Mouse (Mus musculus) midbrain, embryonic 10.5 days (tissue): ENCODE measurements around the gene Sgpp2. TPM values are rescaled to one million over a fixed set of nuclear protein-coding genes. Genes with fewer than 3 reads are reported as not detected.

ENCODE experiments used
- DNase-seq: peaks from one replicate; pipeline ENCODE4 v3.0.0-alpha.2; 2017; ENCODE audit warnings: low spot score
- H3K27ac ChIP-seq: fragments of 300-500 bp; sonication (generic); replicated peaks from 2 replicates; pipeline ENCODE4 v1.5.1; 2016; ENCODE audit warnings: mild to moderate bottlenecking
- H3K27me3 ChIP-seq: fragments of 300-500 bp; sonication (generic); 2 replicates; pipeline ENCODE4 v1.6.1; 2016; ENCODE audit warnings: low read depth, mild to moderate bottlenecking; ENCODE audit not compliant: poor library complexity, severe bottlenecking
- H3K36me3 ChIP-seq: fragments of 300-500 bp; sonication (generic); 2 replicates; pipeline ENCODE4 v1.6.1; 2016; ENCODE audit warnings: mild to moderate bottlenecking, moderate library complexity
- H3K4me1 ChIP-seq: fragments of 300-500 bp; sonication (generic); 2 replicates; pipeline ENCODE4 v1.6.1; 2016
- H3K4me3 ChIP-seq: fragments of 300-500 bp; sonication (generic); 2 replicates; pipeline ENCODE4 v1.5.1; 2016; ENCODE audit warnings: mild to moderate bottlenecking, moderate library complexity
- H3K9me3 ChIP-seq: fragments of 300-500 bp; sonication (generic); replicated peaks from 2 replicates; pipeline ENCODE4 v1.6.1; 2016; ENCODE audit warnings: mild to moderate bottlenecking
- WGBS: fragments of 180-500 bp; shearing (Covaris S2); methylation state at CpG from one replicate; pipeline ENCODE4 v1.1.7; 2016; 5-methylcytosine and 5-hydroxymethylcytosine counted together
- polyA plus RNA-seq: library from polyadenylated mRNA; unstranded; fragments of >200 nt; fragmentation: Nextera tagmentation; extraction: Ambion mirVana; gene quantifications from 2 replicates; pipeline ENCODE4 v1.2.1, GENCODE M21; 2016

Gene Sgpp2
- polyA plus RNA-seq, result 1.6 and 1.7 TPM in 2 replicates

DNA sequence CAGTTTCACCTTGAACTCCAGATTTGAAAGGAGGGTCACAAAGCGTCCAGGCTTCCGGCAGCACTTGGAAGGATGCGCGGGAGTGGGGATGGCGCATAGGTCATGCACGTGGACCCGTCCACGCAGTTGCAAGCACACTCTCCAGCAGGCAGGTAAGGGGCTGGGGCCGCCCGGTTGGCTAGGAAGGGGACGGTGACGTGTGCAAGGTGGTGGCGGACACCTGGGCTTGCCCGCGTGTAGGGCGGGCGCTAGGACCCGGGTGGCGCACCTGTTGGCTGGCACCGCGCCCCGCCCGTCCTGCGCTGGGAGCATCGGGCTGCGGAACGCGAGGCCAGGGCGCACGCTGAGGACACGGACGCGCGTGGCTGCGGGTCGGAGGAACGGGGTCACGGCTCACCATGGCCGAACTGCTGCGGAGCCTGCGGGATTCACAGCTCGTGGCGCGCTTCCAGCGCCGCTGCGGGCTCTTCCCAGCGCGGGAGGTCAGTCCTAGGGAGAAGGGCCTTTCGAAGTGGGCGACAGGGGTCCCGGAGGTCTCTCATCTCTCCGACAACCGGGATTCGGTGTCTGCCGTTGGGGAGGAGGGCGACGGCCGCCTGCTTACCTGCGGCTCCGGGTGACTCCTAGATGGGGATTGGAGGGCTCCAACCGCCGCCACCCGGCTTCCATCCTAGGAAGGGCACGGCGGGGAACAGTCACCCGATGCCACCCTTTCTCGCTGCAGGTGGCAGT is at the start of gene Sgpp2:
Gene Sgpp2, plus strand, starts transcription at position 325 of the 732 bp plus-strand sequence.
- H3K27ac ChIP-seq, result peak within 1 kb of the TSS; percentile 74
- no peaks in the 10 kb centered on the region for H3K36me3 ChIP-seq
- H3K4me3 ChIP-seq, result peak within 1 kb of the TSS; percentile 77
- peaks cover 69% of the 10 kb centered on the region for H3K27me3 ChIP-seq
- peak; percentile 43 for DNase-seq
- peaks cover 27% of the 10 kb centered on the region for H3K4me1 ChIP-seq
- no peaks in the 10 kb centered on the region for H3K9me3 ChIP-seq
- under 1% methylated on average over 68 of the region's 68 CpGs for WGBS

DNA sequence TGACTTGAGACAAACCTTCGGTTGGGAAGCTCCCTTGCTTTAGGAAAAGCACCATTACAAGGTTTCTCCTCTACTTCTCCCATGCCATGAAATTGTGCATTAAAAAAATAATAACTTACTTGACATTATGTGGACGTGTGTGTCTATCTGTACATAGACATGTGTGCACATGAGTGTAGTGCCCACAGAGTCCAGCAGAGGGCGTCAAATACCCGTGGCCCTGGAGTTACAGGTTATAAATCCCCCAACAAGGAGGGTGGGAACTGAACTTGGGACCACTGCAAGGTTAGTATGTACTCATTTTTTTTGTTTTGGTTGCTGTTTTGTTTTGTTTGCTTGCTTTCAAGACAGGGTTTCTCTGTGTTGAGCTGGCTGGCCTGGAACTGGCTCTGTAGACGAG is 42.6 kb upstream of the Sgpp2 start:
- Histone ChIP-seq H3K4me3 (no peak overlapping the region), H3K36me3 (no peaks in the 10 kb centered on the region), H3K4me1 (no peaks in the 10 kb centered on the region), H3K27ac (no peak overlapping the region), H3K9me3 (no peaks in the 10 kb centered on the region), H3K27me3 (no peaks in the 10 kb centered on the region)
- 63% methylated on average over 5 of the region's 5 CpGs for WGBS
- no peak for DNase-seq

DNA sequence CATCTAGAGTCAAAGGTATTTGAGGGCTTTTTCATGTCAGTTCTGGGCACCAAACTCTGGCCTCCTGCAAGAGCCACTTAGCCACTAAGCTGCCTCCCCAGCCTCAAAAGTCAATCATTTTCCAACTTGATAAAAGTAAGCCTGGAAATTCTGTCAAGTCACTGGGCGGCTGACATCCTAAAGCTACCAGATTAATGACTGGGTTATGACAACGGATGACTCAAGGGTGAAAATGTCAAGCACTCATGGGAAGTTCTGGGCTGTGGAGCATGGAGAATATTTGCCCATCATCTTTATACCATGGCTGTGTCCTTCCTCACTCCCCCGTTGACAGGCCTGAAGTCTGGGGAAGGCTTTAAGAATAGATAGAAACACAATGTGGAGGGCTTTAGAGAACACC is 37.2 kb upstream of the Sgpp2 start:
- H3K4me1 ChIP-seq, result peaks cover 6% of the 10 kb centered on the region; the same call in 1 of the 2 replicates
- 82% methylated on average over 3 of the region's 3 CpGs for WGBS
- H3K27ac ChIP-seq, result no peak overlapping the region
- H3K36me3 ChIP-seq, result no peaks in the 10 kb centered on the region
- no peak for DNase-seq
- H3K4me3 ChIP-seq, result no peak overlapping the region
- no peaks in the 10 kb centered on the region for H3K9me3 ChIP-seq
- H3K27me3 ChIP-seq, result no peaks in the 10 kb centered on the region

DNA sequence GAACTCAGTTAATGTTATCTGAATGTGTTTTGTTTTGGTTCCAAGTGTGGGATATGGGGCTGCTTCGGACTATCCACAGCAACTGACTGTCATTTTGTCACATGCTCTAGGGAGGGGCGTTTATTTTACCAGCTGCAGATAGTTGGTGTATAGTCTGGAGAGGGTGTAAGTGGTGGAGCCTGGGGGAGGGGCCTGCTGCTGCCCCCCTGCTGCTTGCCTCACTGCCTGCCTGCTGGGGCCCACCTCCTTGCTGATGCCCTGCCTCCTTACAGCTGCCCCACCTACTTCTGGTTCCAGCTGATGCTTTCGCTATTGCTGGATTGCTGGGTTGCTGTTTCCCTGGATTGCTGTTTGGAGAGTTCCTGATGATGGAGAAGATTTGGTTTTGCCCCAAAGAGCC is 31.0 kb upstream of the Sgpp2 start:
- H3K9me3 ChIP-seq, result no peaks in the 10 kb centered on the region
- 40% methylated on average over 3 of the region's 3 CpGs for WGBS
- no peak overlapping the region for H3K27ac ChIP-seq
- no peak for DNase-seq
- H3K27me3 ChIP-seq, result no peaks in the 10 kb centered on the region
- H3K36me3 ChIP-seq, result no peaks in the 10 kb centered on the region
- H3K4me3 ChIP-seq, result no peak overlapping the region
- peaks cover 4% of the 10 kb centered on the region; the same call in 1 of the 2 replicates for H3K4me1 ChIP-seq

DNA sequence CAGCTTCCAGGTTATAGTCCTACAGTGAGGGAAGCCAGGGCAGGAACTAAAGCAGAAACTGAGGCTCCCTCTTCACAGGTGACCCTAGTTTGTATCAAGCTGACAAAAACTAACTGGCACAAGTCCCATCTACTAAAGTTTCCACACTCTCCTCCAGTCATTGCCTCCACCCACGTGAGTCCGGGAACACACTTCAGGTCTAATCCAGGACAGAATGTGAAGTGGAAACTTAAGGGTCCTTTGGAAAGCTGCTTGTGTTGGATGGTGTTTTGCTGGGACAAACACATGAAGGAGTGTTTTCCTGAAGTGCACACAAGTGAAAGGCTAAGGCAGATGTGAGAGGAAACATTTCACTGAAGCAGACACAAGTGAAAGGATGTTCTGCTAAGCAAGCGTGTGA is 17.7 kb upstream of the Sgpp2 start:
- no peaks in the 10 kb centered on the region for H3K36me3 ChIP-seq
- no peak overlapping the region for H3K4me3 ChIP-seq
- H3K4me1 ChIP-seq, result no peaks in the 10 kb centered on the region
- no peak for DNase-seq
- WGBS, result 92% methylated on average over 3 of the region's 3 CpGs
- H3K27ac ChIP-seq, result no peak overlapping the region
- no peaks in the 10 kb centered on the region for H3K9me3 ChIP-seq
- H3K27me3 ChIP-seq, result no peaks in the 10 kb centered on the region

DNA sequence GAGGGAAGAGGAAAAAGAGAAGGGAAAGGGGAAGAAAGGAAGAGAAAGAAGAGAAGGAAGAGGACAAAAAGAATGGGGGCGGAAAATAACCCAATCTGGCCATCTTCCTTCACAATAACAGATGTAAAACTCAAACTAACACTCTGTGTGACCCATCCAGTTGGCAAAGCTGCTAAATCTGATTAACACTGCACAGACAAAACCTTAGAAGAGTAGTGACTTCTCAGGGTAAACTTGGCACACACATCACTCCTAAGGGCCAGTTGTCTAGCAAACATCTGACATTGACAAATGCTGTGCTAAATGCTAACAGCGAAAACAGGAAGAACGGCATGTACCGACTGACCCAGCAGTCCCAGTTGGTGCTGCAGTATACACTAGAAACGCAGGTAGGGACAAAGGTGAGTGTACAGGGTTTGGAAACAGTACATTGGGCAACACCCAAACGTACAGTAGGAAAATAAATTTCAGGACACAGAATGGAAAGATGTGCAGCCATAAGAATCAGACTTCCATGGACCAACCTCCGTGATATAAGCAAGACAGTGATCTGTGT is 10.4 kb upstream of the Sgpp2 start:
- H3K27ac ChIP-seq, result no peak overlapping the region
- H3K36me3 ChIP-seq, result no peaks in the 10 kb centered on the region
- H3K27me3 ChIP-seq, result no peaks in the 10 kb centered on the region; the same call in 1 of the 2 replicates
- no peak for DNase-seq
- H3K4me3 ChIP-seq, result no peak overlapping the region
- 86% methylated on average over 7 of the region's 7 CpGs for WGBS
- no peaks in the 10 kb centered on the region for H3K9me3 ChIP-seq
- no peaks in the 10 kb centered on the region for H3K4me1 ChIP-seq

DNA sequence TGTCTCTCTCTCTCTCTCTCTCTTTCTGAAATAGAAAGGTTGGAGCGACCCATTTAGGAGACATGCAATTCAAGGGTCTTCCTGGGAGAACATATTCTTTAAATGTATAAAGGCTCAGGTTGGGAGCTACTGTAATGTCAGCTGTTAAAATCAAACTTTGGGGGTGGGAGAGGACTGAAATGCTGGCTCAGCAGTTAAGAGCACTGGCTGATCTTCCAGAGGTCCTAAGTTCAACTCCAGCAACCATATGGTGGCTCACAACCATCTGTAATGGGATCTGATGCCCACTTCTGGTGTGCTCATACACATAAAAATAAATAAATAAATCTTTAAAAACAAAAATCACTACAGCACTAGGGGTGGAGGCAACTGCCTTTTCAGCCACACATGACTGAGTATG is 1.5 kb upstream of the Sgpp2 start:
- Histone ChIP-seq H3K27ac (no peak overlapping the region), H3K27me3 (peaks cover 69% of the 10 kb centered on the region), H3K4me3 (no peak overlapping the region), H3K9me3 (no peaks in the 10 kb centered on the region), H3K36me3 (no peaks in the 10 kb centered on the region), H3K4me1 (peaks cover 27% of the 10 kb centered on the region)
- no peak for DNase-seq
- 83% methylated on average over 1 of the region's 1 CpGs for WGBS

DNA sequence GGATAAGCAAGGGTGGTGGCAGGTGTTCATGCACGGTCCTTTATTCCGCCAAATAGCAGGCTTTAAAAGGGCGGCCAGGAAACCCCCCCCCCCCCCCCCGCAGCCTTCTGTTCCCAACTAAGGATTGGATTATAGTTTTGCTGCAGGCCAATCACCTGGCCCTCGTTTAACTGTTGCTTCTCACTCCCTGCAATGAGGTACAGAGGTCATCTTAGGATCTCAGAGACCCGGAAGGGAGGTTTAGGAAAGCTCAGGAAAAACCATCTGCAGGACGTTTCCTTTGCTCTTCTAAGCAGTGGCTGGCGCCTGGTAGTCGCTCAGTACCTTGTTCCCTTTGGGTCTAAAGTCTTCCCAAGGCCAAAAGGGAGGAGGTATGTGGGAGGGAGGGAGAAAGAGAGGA is 865 bp upstream of the Sgpp2 start:
- no peaks in the 10 kb centered on the region for H3K9me3 ChIP-seq
- no peak overlapping the region for H3K27ac ChIP-seq
- peaks cover 69% of the 10 kb centered on the region for H3K27me3 ChIP-seq
- DNase-seq, result peak; percentile 17
- peak overlapping the region; percentile 77 for H3K4me3 ChIP-seq
- H3K36me3 ChIP-seq, result no peaks in the 10 kb centered on the region
- 5% methylated on average over 9 of the region's 9 CpGs for WGBS
- peaks cover 27% of the 10 kb centered on the region for H3K4me1 ChIP-seq

DNA sequence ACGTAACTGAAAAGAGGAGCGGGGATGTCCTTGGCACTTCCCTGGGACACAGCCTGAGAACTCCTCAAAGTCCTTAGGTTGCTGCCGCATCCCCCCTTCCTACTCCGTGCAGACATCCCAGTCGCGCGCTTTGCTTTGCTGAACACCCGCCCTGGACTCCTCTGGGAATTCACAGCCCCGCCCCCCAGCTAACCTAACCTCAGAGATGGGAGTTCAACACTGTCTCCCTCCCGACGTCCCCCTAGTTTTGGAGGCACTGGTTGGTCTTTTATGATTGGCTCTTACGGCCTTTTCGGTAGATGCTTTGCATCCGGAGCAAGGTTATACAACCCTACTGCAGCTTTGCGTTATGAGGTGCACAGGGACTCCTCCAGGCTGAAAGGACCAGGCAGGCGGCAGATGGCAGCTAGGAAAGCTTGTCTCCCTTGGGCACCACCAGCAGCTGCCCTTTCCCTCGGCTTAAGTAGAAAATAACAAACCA is 756 bp downstream of the Sgpp2 start:
- peaks cover 69% of the 10 kb centered on the region for H3K27me3 ChIP-seq
- peak; percentile 64 for DNase-seq
- H3K36me3 ChIP-seq, result no peaks in the 10 kb centered on the region
- peak overlapping the region; percentile 77 for H3K4me3 ChIP-seq
- peaks cover 27% of the 10 kb centered on the region for H3K4me1 ChIP-seq
- H3K9me3 ChIP-seq, result no peaks in the 10 kb centered on the region
- H3K27ac ChIP-seq, result no peak overlapping the region
- under 1% methylated on average over 17 of the region's 17 CpGs for WGBS

DNA sequence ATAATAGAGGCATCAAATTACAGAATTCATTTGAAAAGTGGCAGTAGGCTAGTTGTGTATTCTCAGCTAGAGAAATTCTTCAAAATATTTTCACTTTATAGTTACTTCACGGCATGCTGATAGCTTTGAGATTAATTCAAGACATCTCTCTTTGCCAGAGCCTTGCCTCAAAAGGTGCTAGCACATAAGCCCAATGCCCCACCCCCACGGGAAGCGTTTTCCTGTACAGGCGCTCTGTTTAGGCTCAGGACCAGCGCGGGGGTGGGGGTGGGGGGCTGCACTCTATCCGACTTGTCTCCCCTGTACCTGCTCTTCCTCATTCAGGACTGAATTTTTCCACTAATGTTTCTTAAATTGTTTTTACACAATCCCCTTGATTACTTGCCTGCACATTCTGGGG is 1.3 kb downstream of the Sgpp2 start:
- DNase-seq, result peak; percentile 17
- H3K36me3 ChIP-seq, result no peaks in the 10 kb centered on the region
- peak overlapping the region; percentile 77 for H3K4me3 ChIP-seq
- 1% methylated on average over 7 of the region's 7 CpGs for WGBS
- peaks cover 68% of the 10 kb centered on the region for H3K27me3 ChIP-seq
- no peaks in the 10 kb centered on the region for H3K9me3 ChIP-seq
- H3K27ac ChIP-seq, result no peak overlapping the region
- H3K4me1 ChIP-seq, result peaks cover 27% of the 10 kb centered on the region

DNA sequence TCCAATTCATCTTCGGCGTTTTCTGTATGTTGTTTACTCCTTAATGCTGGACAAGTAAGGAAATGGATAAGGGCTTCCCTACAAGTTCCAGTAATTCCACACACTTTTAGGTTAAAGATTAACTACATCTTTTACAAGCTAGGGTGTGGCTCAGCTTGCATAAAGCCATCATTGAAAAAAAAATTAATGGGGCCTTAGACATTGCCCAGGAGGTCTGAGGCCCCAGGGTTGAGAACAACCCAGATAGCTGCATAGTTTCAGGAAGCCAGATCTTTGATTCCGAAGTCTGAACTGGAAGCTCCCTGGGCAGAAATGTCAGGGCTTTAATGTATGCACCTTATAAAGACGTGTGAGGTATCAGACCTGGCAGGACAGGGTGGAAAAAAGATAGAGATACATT is 2.8 kb downstream of the Sgpp2 start:
- Histone ChIP-seq H3K27me3 (peaks cover 55% of the 10 kb centered on the region), H3K4me3 (no peak overlapping the region), H3K4me1 (peaks cover 27% of the 10 kb centered on the region), H3K27ac (no peak overlapping the region), H3K9me3 (no peaks in the 10 kb centered on the region), H3K36me3 (no peaks in the 10 kb centered on the region)
- no peak for DNase-seq
- 80% methylated on average over 4 of the region's 4 CpGs for WGBS

DNA sequence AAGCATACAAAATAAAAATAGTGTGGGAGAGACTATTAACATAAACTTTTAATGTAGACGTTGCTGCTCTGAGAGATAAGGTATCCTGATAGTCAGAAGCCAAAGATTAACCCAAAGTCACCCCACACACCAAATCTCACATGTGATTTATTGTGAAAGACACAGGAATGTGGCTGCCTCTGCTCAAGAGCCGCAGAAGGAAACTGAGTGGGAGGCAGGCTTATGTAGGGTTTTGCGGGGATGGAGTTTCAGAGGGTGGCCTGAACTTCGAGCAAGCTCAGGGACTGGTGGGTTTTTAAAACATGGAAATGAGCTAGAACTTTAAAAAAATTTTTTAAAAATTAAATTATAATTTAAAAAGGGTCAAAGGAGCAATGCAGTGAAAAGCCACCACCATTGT is 3.8 kb downstream of the Sgpp2 start:
- peaks cover 27% of the 10 kb centered on the region for H3K4me1 ChIP-seq
- no peak for DNase-seq
- no peaks in the 10 kb centered on the region for H3K36me3 ChIP-seq
- H3K27ac ChIP-seq, result no peak overlapping the region
- peaks cover 45% of the 10 kb centered on the region for H3K27me3 ChIP-seq
- H3K4me3 ChIP-seq, result no peak overlapping the region
- H3K9me3 ChIP-seq, result no peaks in the 10 kb centered on the region
- WGBS, result 90% methylated on average over 4 of the region's 4 CpGs

DNA sequence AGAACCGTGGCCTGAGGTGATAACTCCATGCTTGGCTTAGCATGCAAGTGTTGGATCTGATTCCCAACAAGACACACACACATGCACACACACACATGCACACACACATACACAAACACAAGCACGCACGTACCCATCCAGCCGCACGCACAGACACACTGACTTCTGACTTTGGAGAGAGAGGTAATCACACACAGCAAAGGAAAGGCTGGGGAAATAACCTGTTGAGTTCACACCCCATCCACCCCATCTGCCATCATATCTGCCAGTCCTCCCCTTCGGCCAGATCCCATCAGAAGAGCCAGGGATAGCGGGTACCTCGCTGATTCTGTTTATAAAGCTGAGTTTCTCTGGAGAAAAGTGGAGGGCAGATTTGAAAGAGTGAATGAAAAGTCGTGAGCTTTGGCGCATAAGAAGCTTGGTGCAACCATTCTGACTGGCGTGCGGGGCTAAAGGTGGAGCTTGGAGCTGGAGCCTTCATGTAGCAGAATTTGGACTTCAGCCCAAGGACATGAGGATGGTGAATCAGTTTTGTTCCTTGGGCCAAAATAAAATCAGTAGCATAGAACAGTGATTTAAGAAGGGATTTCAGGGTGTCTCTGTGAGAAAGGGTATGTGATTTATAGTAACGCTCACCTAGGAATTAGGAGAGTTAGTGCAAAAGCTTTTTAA is 8.1 kb downstream of the Sgpp2 start:
- no peaks in the 10 kb centered on the region for H3K36me3 ChIP-seq
- H3K27me3 ChIP-seq, result peaks cover 2% of the 10 kb centered on the region; the same call in 1 of the 2 replicates
- 91% methylated on average over 13 of the region's 13 CpGs for WGBS
- no peak overlapping the region for H3K4me3 ChIP-seq
- H3K9me3 ChIP-seq, result no peaks in the 10 kb centered on the region
- H3K4me1 ChIP-seq, result no peaks in the 10 kb centered on the region
- no peak for DNase-seq
- no peak overlapping the region for H3K27ac ChIP-seq
